Mouse (Mus musculus): ENCODE data around the gene Gm11541. TPM values are rescaled to one million over a fixed set of nuclear protein-coding genes. Genes with fewer than 3 reads are reported as not detected.
A peak's percentile ranks its signal among the peaks of the same experiment; 100 is the strongest.

Gm11541 gene
- total RNA-seq, 1 experiment, result 0.18 TPM

GRCm38 (mm10) chr11:94680639-94681038 lies 23.7 kb downstream of the Gm11541 start:
- Histone ChIP-seq H3K4me3 (ENCODE audit: insufficient read depth in 1 of 2, low read depth in 1 of 2, low read length in 2 of 2, poor library complexity in 1 of 2, severe bottlenecking in 1 of 2) (no peak overlapping the region), H3K9me3 (ENCODE audit: control insufficient read depth, insufficient read depth, low read depth, low read length) (no peaks in the 10 kb centered on the region), H3K27ac (ENCODE audit: insufficient read depth, low read depth, low read length, poor library complexity, severe bottlenecking) (no peak overlapping the region), H3K4me1 (ENCODE audit: control insufficient read depth in 2 of 2, insufficient read depth in 2 of 2, low read length in 2 of 2, poor library complexity in 1 of 2) (peaks cover 0 to 14% of the 10 kb centered on the region in 2 experiments; a peak in 2 of 4 replicates), H3K9ac (ENCODE audit: insufficient read depth, low read depth, low read length, poor library complexity, severe bottlenecking) (no peak overlapping the region), H3K36me3 (ENCODE audit: control insufficient read depth, insufficient read depth, low read length, poor library complexity, severe bottlenecking) (no peaks in the 10 kb centered on the region)
- in situ Hi-C loops (cut with MboI; ENCODE audit: low sequenced_read_pairs in 2 of 2, unreplicated experiment in 2 of 2), result no loop called here
- no peak for DNase-seq (ENCODE audit: low read depth, low spot score)
- no peak for TF ChIP-seq ZNF384 (IDR thresholded peaks at IDR 0.05; ENCODE audit: low read depth, low read length)
- 0 out of 2 replicates have a peak, but pooled peaks have one; percentile 8 for TF ChIP-seq ZC3H11A (IDR thresholded peaks at IDR 0.05; ENCODE audit: borderline replicate concordance, low read depth, low read length)

- Histone ChIP-seq H3K9ac (ENCODE audit: insufficient read depth, low read depth, low read length, poor library complexity, severe bottlenecking) (peak overlapping the region; percentile 54; the same call in 1 of the 2 replicates), H3K36me3 (ENCODE audit: control insufficient read depth, insufficient read depth, low read length, poor library complexity, severe bottlenecking) (no peaks in the 10 kb centered on the region; the same call in 1 of the 2 replicates), H3K9me3 (ENCODE audit: control insufficient read depth, insufficient read depth, low read depth, low read length) (no peaks in the 10 kb centered on the region), H3K27ac (ENCODE audit: insufficient read depth, low read depth, low read length, poor library complexity, severe bottlenecking) (no peak overlapping the region), H3K4me1 (ENCODE audit: control insufficient read depth in 2 of 2, insufficient read depth in 2 of 2, low read length in 2 of 2, poor library complexity in 1 of 2) (peaks cover 0 to 16% of the 10 kb centered on the region in 2 experiments; a peak in 2 of 4 replicates), H3K4me3 (ENCODE audit: insufficient read depth in 1 of 2, low read depth in 1 of 2, low read length in 2 of 2, poor library complexity in 1 of 2, severe bottlenecking in 1 of 2) (peak overlapping the region; percentile 54 to 91)
- no peak for DNase-seq (ENCODE audit: low read depth, low spot score)
- in situ Hi-C loops (cut with MboI; ENCODE audit: low sequenced_read_pairs in 2 of 2, unreplicated experiment in 2 of 2), result no loop called here
- no peak for TF ChIP-seq CHD2 (IDR thresholded peaks at IDR 0.05; ENCODE audit: low read depth, low read length)
- TF ChIP-seq ZNF384 (IDR thresholded peaks at IDR 0.05; ENCODE audit: low read depth, low read length), result no peak
- TF ChIP-seq ZC3H11A (IDR thresholded peaks at IDR 0.05; ENCODE audit: borderline replicate concordance, low read depth, low read length), result no peak
- TF ChIP-seq HCFC1 (IDR thresholded peaks at IDR 0.05; ENCODE audit: borderline replicate concordance, insufficient read depth, low read length), result no peak
- no peak for TF ChIP-seq MAFK (IDR thresholded peaks at IDR 0.05; ENCODE audit: insufficient read depth, low read depth, low read length)
These were observed 26.6 kb downstream of the Gm11541 start for GRCm38 (mm10) chr11:94677607-94678145.

GRCm38 (mm10) chr11:94676754-94677606 lies 27.3 kb downstream of the Gm11541 start, which contains the start of gene Xylt2:
TSS of gene Xylt2 (minus strand) at chr11:94677515.
- Histone ChIP-seq H3K9ac (ENCODE audit: insufficient read depth, low read depth, low read length, poor library complexity, severe bottlenecking) (peak within 1 kb of the TSS; percentile 95), H3K4me1 (ENCODE audit: control insufficient read depth in 2 of 2, insufficient read depth in 2 of 2, low read length in 2 of 2, poor library complexity in 1 of 2) (peaks cover 0 to 16% of the 10 kb centered on the region in 2 experiments; a peak in 2 of 4 replicates), H3K36me3 (ENCODE audit: control insufficient read depth, insufficient read depth, low read length, poor library complexity, severe bottlenecking) (no peaks in the 10 kb centered on the region; the same call in 1 of the 2 replicates), H3K27ac (ENCODE audit: insufficient read depth, low read depth, low read length, poor library complexity, severe bottlenecking) (peak within 1 kb of the TSS; percentile 28; the same call in 1 of the 2 replicates), H3K4me3 (ENCODE audit: insufficient read depth in 1 of 2, low read depth in 1 of 2, low read length in 2 of 2, poor library complexity in 1 of 2, severe bottlenecking in 1 of 2) (peak within 1 kb of the TSS; percentile 91 to 97), H3K9me3 (ENCODE audit: control insufficient read depth, insufficient read depth, low read depth, low read length) (no peaks in the 10 kb centered on the region)
- peak; percentile 78 for DNase-seq (ENCODE audit: low read depth, low spot score)
- in situ Hi-C loops (cut with MboI; ENCODE audit: low sequenced_read_pairs in 2 of 2, unreplicated experiment in 2 of 2), result no loop called here
- no peak for TF ChIP-seq ZNF384 (IDR thresholded peaks at IDR 0.05; ENCODE audit: low read depth, low read length)
- TF ChIP-seq CHD2 (IDR thresholded peaks at IDR 0.05; ENCODE audit: low read depth, low read length), result no peak
- no peak for TF ChIP-seq MAFK (IDR thresholded peaks at IDR 0.05; ENCODE audit: insufficient read depth, low read depth, low read length)
- no peak for TF ChIP-seq ZC3H11A (IDR thresholded peaks at IDR 0.05; ENCODE audit: borderline replicate concordance, low read depth, low read length)
- TF ChIP-seq HCFC1 (IDR thresholded peaks at IDR 0.05; ENCODE audit: borderline replicate concordance, insufficient read depth, low read length), result no peak

- TF ChIP-seq HCFC1 (IDR thresholded peaks at IDR 0.05; ENCODE audit: borderline replicate concordance, insufficient read depth, low read length) (no peak), MAFK (IDR thresholded peaks at IDR 0.05; ENCODE audit: insufficient read depth, low read depth, low read length) (no peak), ZNF384 (IDR thresholded peaks at IDR 0.05; ENCODE audit: low read depth, low read length) (no peak), ZC3H11A (IDR thresholded peaks at IDR 0.05; ENCODE audit: borderline replicate concordance, low read depth, low read length) (no peak), CHD2 (IDR thresholded peaks at IDR 0.05; ENCODE audit: low read depth, low read length) (no peak)
- in situ Hi-C loops (cut with MboI; ENCODE audit: low sequenced_read_pairs in 2 of 2, unreplicated experiment in 2 of 2), result no loop called here
- Histone ChIP-seq H3K36me3 (ENCODE audit: control insufficient read depth, insufficient read depth, low read length, poor library complexity, severe bottlenecking) (no peaks in the 10 kb centered on the region; the same call in 1 of the 2 replicates), H3K27ac (ENCODE audit: insufficient read depth, low read depth, low read length, poor library complexity, severe bottlenecking) (no peak overlapping the region), H3K4me1 (ENCODE audit: control insufficient read depth in 2 of 2, insufficient read depth in 2 of 2, low read length in 2 of 2, poor library complexity in 1 of 2) (peaks cover 0 to 16% of the 10 kb centered on the region in 2 experiments; a peak in 2 of 4 replicates), H3K9me3 (ENCODE audit: control insufficient read depth, insufficient read depth, low read depth, low read length) (no peaks in the 10 kb centered on the region), H3K4me3 (ENCODE audit: insufficient read depth in 1 of 2, low read depth in 1 of 2, low read length in 2 of 2, poor library complexity in 1 of 2, severe bottlenecking in 1 of 2) (peak overlapping the region; percentile 91 to 97), H3K9ac (ENCODE audit: insufficient read depth, low read depth, low read length, poor library complexity, severe bottlenecking) (peak overlapping the region; percentile 95; the same call in 1 of the 2 replicates)
- no peak for DNase-seq (ENCODE audit: low read depth, low spot score)
These were observed 28.0 kb downstream of the Gm11541 start for GRCm38 (mm10) chr11:94676308-94676707.
